ENCODE assay signal across 8 mouse cellular contexts in the genomic region with DNA sequence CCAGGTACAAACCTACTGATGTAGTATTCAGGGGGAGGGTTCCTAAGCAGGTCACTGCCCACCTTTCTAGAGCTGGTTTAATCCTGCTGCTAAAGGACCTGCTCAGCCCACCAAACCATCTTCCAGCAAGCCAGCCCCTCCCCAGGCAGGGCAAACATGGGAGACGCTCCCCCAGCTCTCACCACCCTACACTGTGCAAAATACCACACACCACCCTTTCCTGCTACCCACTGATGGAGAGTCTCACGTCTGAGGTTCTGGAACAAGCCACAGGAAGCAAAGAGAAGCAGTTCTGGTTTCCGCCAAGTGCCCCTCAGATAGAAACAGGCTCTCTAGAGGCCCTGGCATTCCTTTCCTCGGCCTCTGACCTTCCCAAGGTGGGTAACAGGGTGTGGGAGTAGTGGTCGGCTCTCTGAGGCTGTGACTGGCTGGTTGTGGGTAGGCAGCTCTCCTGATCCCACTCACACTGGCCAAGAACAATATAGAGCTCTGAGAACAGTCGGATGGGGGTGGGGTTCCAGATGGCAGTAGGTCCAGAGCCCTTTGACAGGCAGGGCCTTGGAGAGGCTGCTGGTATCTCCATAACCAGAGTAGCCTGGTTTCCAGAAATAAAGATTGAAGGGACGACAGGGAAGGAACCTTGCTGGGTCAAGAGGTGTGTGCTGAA. TPM values are rescaled to one million over a fixed set of nuclear protein-coding genes. Genes with fewer than 3 reads are reported as not detected.
DNase-seq lines count a peak whose midpoint lies in the region; ATAC-seq lines count a peak whose summit lies in the region.

No protein-coding gene starts in this region.

- DNase-seq in embryonic facial prominence, embryonic 11.5 days (ENCODE audit: low spot score): no peak
- no peak for DNase-seq in thymus, adult 18-20 months
- DNase-seq in right cerebral cortex, adult 18-20 months: no peak
- no peak for DNase-seq in urinary bladder, postnatal 10 days (ENCODE audit: low spot score)

- 31% methylated on average over 7 of the region's 7 CpGs for WGBS in embryonic facial prominence, embryonic 11.5 days
- WGBS in hindbrain, embryonic 15.5 days: 40% methylated on average over 7 of the region's 7 CpGs
- WGBS in stomach, embryonic 14.5 days: 33% methylated on average over 7 of the region's 7 CpGs

- no peak overlapping the region for H3K27ac ChIP-seq in embryonic facial prominence, embryonic 11.5 days (replicated peaks; ENCODE audit: low read depth, low read length)
- H3K27ac ChIP-seq in hindbrain, embryonic 15.5 days (replicated peaks): peak overlapping the region; percentile 91
- H3K27ac ChIP-seq in stomach, embryonic 14.5 days (ENCODE audit: low read length): peak overlapping the region; percentile 39; the same call in 1 of the 2 replicates

- no peak overlapping the region for H3K9ac ChIP-seq in embryonic facial prominence, embryonic 11.5 days (replicated peaks; ENCODE audit: low read length)
- peak overlapping the region; percentile 91 for H3K9ac ChIP-seq in hindbrain, embryonic 15.5 days
- no peak overlapping the region for H3K9ac ChIP-seq in stomach, embryonic 14.5 days (replicated peaks; ENCODE audit: low read depth, low read length)

- H3K4me2 ChIP-seq in embryonic facial prominence, embryonic 11.5 days (ENCODE audit: low read depth, low read length): no peak overlapping the region; the same call in 1 of the 2 replicates
- peak overlapping the region; percentile 90 for H3K4me2 ChIP-seq in hindbrain, embryonic 15.5 days
- H3K4me2 ChIP-seq in stomach, embryonic 14.5 days (replicated peaks; ENCODE audit: low read depth, low read length): peak overlapping the region; percentile 55

- H3K27me3 ChIP-seq in megakaryocyte, embryonic 14.5 days (replicated peaks): peaks cover 96% of the 10 kb centered on the region
- H3K27me3 ChIP-seq in embryonic facial prominence, embryonic 11.5 days (ENCODE audit: control insufficient read depth, insufficient read depth, low read length): peaks cover 22% of the 10 kb centered on the region
- no peaks in the 10 kb centered on the region for H3K27me3 ChIP-seq in hindbrain, embryonic 15.5 days
- peaks cover 12% of the 10 kb centered on the region for H3K27me3 ChIP-seq in stomach, embryonic 14.5 days (ENCODE audit: control insufficient read depth, insufficient read depth, low read length)

- H3K9me3 ChIP-seq in megakaryocyte, embryonic 14.5 days: no peaks in the 10 kb centered on the region
- no peaks in the 10 kb centered on the region for H3K9me3 ChIP-seq in embryonic facial prominence, embryonic 11.5 days (replicated peaks; ENCODE audit: control insufficient read depth, low read length)
- no peaks in the 10 kb centered on the region for H3K9me3 ChIP-seq in hindbrain, embryonic 15.5 days
- no peaks in the 10 kb centered on the region for H3K9me3 ChIP-seq in stomach, embryonic 14.5 days (ENCODE audit: control insufficient read depth, low read depth, low read length)

- no peaks in the 10 kb centered on the region for H3K36me3 ChIP-seq in megakaryocyte, embryonic 14.5 days (replicated peaks; ENCODE audit: low read length)
- no peaks in the 10 kb centered on the region for H3K36me3 ChIP-seq in embryonic facial prominence, embryonic 11.5 days (replicated peaks; ENCODE audit: control insufficient read depth, insufficient read depth, low read depth, low read length)
- H3K36me3 ChIP-seq in hindbrain, embryonic 15.5 days: no peaks in the 10 kb centered on the region
- no peaks in the 10 kb centered on the region for H3K36me3 ChIP-seq in stomach, embryonic 14.5 days (ENCODE audit: control insufficient read depth, insufficient read depth, low read length)

- ATAC-seq in megakaryocyte, adult 5-6 weeks (ENCODE audit: poor library complexity, severe bottlenecking): no peak
- ATAC-seq in embryonic facial prominence, embryonic 11.5 days (replicated peaks; ENCODE audit: insufficient number of reproducible peaks, low FRiP score, low TSS enrichment, low read depth): no peak
- peak; percentile 32 for ATAC-seq in hindbrain, embryonic 15.5 days (ENCODE audit: low FRiP score, low read depth)
- no peak for ATAC-seq in stomach, embryonic 14.5 days (ENCODE audit: insufficient number of reproducible peaks, insufficient read depth, low FRiP score, low read depth)

- peaks cover 30% of the 10 kb centered on the region for H3K4me1 ChIP-seq in megakaryocyte, embryonic 14.5 days
- peaks cover 8% of the 10 kb centered on the region for H3K4me1 ChIP-seq in embryonic facial prominence, embryonic 11.5 days (ENCODE audit: control insufficient read depth, insufficient read depth, low read length)
- peaks cover 27% of the 10 kb centered on the region for H3K4me1 ChIP-seq in hindbrain, embryonic 15.5 days (replicated peaks)
- H3K4me1 ChIP-seq in stomach, embryonic 14.5 days (ENCODE audit: control insufficient read depth, insufficient read depth, low read length): 0 out of 2 replicates have a peak, but pooled peaks cover 8% of the 10 kb centered on the region

- peak overlapping the region; percentile 91 for H3K4me3 ChIP-seq in megakaryocyte, embryonic 14.5 days (replicated peaks)
- H3K4me3 ChIP-seq in embryonic facial prominence, embryonic 11.5 days (ENCODE audit: low read depth, low read length): peak overlapping the region; percentile 46; the same call in 1 of the 2 replicates
- peak overlapping the region; percentile 68 for H3K4me3 ChIP-seq in hindbrain, embryonic 15.5 days
- peak overlapping the region; percentile 37 for H3K4me3 ChIP-seq in stomach, embryonic 14.5 days (ENCODE audit: low read depth, low read length)

RNA-seq across cellular contexts. Expression of a gene that starts 1.4 kb away (rescaled TPM):
- 1.2 TPM in 1 of 2 replicates, not detected in the other for polyA plus RNA-seq in megakaryocyte, embryonic 14.5 days (2012; ENCODE audit: insufficient read depth, low replicate concordance)
- total RNA-seq in megakaryocyte, adult 5-6 weeks (2015): 0.27 TPM in 1 of 2 replicates, not detected in the other
- 0.07 and 0.16 TPM in 2 replicates for total RNA-seq in megakaryocyte, adult 5-6 weeks (2017)
- 6.9 and 7.1 TPM in 2 replicates for polyA plus RNA-seq in embryonic facial prominence, embryonic 11.5 days (2014; fragmentation: Nextera tagmentation; extraction: Ambion mirVana)
- 57.2 and 62.4 TPM in 2 replicates for polyA plus RNA-seq in hindbrain, embryonic 15.5 days (2015; fragmentation: Nextera tagmentation; extraction: Ambion mirVana)
- 21.0 and 24.4 TPM in 2 replicates for polyA plus RNA-seq in stomach, embryonic 14.5 days (2014; fragmentation: Nextera tagmentation; extraction: Ambion mirVana)

RNA-seq across cellular contexts. Expression of a gene that starts 15.5 kb away (rescaled TPM):
- polyA plus RNA-seq in megakaryocyte, embryonic 14.5 days (2012; ENCODE audit: insufficient read depth, low replicate concordance): not detected in 2 replicates
- 0.21 and 0.58 TPM in 2 replicates for total RNA-seq in megakaryocyte, adult 5-6 weeks (2015)
- 0.24 and 0.59 TPM in 2 replicates for total RNA-seq in megakaryocyte, adult 5-6 weeks (2017)
- 15.2 and 15.7 TPM in 2 replicates for polyA plus RNA-seq in embryonic facial prominence, embryonic 11.5 days (2014; fragmentation: Nextera tagmentation; extraction: Ambion mirVana)
- polyA plus RNA-seq in hindbrain, embryonic 15.5 days (2015; fragmentation: Nextera tagmentation; extraction: Ambion mirVana): 25.0 and 27.0 TPM in 2 replicates
- 12.6 and 13.0 TPM in 2 replicates for polyA plus RNA-seq in stomach, embryonic 14.5 days (2014; fragmentation: Nextera tagmentation; extraction: Ambion mirVana)

RNA-seq across cellular contexts. Expression of a gene that starts 31.6 kb away (rescaled TPM):
- polyA plus RNA-seq in megakaryocyte, embryonic 14.5 days (2012; ENCODE audit: insufficient read depth, low replicate concordance): not detected in 2 replicates
- total RNA-seq in megakaryocyte, adult 5-6 weeks (2015): not detected in 2 replicates
- not detected in 2 replicates for total RNA-seq in megakaryocyte, adult 5-6 weeks (2017)
- not detected in 2 replicates for polyA plus RNA-seq in embryonic facial prominence, embryonic 11.5 days (2014; fragmentation: Nextera tagmentation; extraction: Ambion mirVana)
- 2.2 and 2.3 TPM in 2 replicates for polyA plus RNA-seq in hindbrain, embryonic 15.5 days (2015; fragmentation: Nextera tagmentation; extraction: Ambion mirVana)
- polyA plus RNA-seq in stomach, embryonic 14.5 days (2014; fragmentation: Nextera tagmentation; extraction: Ambion mirVana): 1.0 and 1.2 TPM in 2 replicates

RNA-seq across cellular contexts. Expression of a gene that starts 37.4 kb away (rescaled TPM):
- 67.6 and 78.3 TPM in 2 replicates for polyA plus RNA-seq in megakaryocyte, embryonic 14.5 days (2012; ENCODE audit: insufficient read depth, low replicate concordance)
- 122 and 124 TPM in 2 replicates for total RNA-seq in megakaryocyte, adult 5-6 weeks (2015)
- total RNA-seq in megakaryocyte, adult 5-6 weeks (2017): 86.9 and 95.9 TPM in 2 replicates
- polyA plus RNA-seq in embryonic facial prominence, embryonic 11.5 days (2014; fragmentation: Nextera tagmentation; extraction: Ambion mirVana): 217 and 221 TPM in 2 replicates
- 180 and 190 TPM in 2 replicates for polyA plus RNA-seq in hindbrain, embryonic 15.5 days (2015; fragmentation: Nextera tagmentation; extraction: Ambion mirVana)
- polyA plus RNA-seq in stomach, embryonic 14.5 days (2014; fragmentation: Nextera tagmentation; extraction: Ambion mirVana): 206 and 208 TPM in 2 replicates

RNA-seq across cellular contexts. Expression of a gene that starts 44.3 kb away (rescaled TPM):
- not detected in 2 replicates for polyA plus RNA-seq in megakaryocyte, embryonic 14.5 days (2012; ENCODE audit: insufficient read depth, low replicate concordance)
- total RNA-seq in megakaryocyte, adult 5-6 weeks (2015): not detected in 2 replicates
- not detected in 2 replicates for total RNA-seq in megakaryocyte, adult 5-6 weeks (2017)
- not detected in 2 replicates for polyA plus RNA-seq in embryonic facial prominence, embryonic 11.5 days (2014; fragmentation: Nextera tagmentation; extraction: Ambion mirVana)
- polyA plus RNA-seq in hindbrain, embryonic 15.5 days (2015; fragmentation: Nextera tagmentation; extraction: Ambion mirVana): 0.06 and 0.38 TPM in 2 replicates
- 0.10 TPM in 1 of 2 replicates, not detected in the other for polyA plus RNA-seq in stomach, embryonic 14.5 days (2014; fragmentation: Nextera tagmentation; extraction: Ambion mirVana)

Comparison
In these comparisons a context has a peak if more than half of its experiments do, and no peak if none do; other contexts are left out.
1. H3K4me3 ChIP-seq: peak in every context shown above with its lines; median percentile 91 in megakaryocyte, embryonic 14.5 days; 68 in hindbrain, embryonic 15.5 days; 46 in embryonic facial prominence, embryonic 11.5 days; 37 in stomach, embryonic 14.5 days.
2. RNA of a gene that starts 15.5 kb away (polyA plus RNA-seq): 25.0 to 27.0 TPM in hindbrain, embryonic 15.5 days, 15.2 to 15.7 TPM in embryonic facial prominence, embryonic 11.5 days and 12.6 to 13.0 TPM in stomach, embryonic 14.5 days; not detected in megakaryocyte, embryonic 14.5 days; every median in the first group is over 10 times any median in the second.